Mouse (Mus musculus) liver, postnatal 0 days (tissue): ENCODE data around the gene Csrp1.

Source experiments
- CTCF ChIP-seq: sonication (generic); IDR thresholded peaks from 2 replicates; pipeline ENCODE4 v1.5.1; 2016; ENCODE audit warnings: antibody characterized with exemption, low read depth
- EP300 ChIP-seq: IDR thresholded peaks from 2 replicates; pipeline ENCODE4 v1.6.1; 2016; ENCODE audit warnings: antibody characterized with exemption, low read depth, mild to moderate bottlenecking

DNA sequence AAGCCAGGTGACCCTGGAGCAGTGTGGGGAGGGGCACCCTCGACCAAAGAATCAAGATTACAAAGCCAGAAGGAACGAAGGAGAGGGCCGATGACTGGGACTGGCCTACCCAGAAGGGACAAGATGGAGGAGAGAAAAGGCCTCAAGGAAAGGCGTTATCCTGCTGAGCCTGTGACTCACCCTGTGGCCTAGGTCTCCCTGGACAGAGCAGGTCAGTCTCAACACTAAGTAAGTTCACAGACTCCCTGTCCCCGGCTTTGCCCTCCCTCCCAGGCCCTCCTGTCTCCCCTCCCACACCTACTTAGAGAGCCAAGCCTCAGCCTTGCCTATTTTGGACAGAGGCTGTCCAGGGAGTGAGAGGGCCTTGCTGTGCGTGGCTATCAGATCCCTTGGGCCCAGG is at the start of gene Csrp1:
- TF ChIP-seq CTCF: no peak
- TF ChIP-seq EP300: no peak
